Mouse (Mus musculus) midbrain, embryonic 11.5 days (tissue): Measurements from ENCODE around the gene Matn4. TPM values are rescaled to one million over a fixed set of nuclear protein-coding genes. Genes with fewer than 3 reads are reported as not detected.

ENCODE experiments used
- ATAC-seq: fragments of 200-750 bp; cut with Nextera tagmentation; 2 replicates; pipeline ENCODE4 v1.8.0; 2017; ENCODE audit warnings: moderate TSS enrichment, moderate library complexity; ENCODE audit not compliant: low FRiP score
- DNase-seq: peaks from one replicate; pipeline ENCODE4 v3.0.0; 2015; ENCODE audit warnings: low spot score; ENCODE audit errors: missing footprints
- H3K27ac ChIP-seq: fragments of 300-500 bp; sonication (generic); 2 replicates; pipeline ENCODE4 v1.5.1; 2014; ENCODE audit warnings: low read depth, low read length
- H3K27me3 ChIP-seq: fragments of 300-500 bp; sonication (generic); 2 replicates; pipeline ENCODE4 v1.6.1; 2014; ENCODE audit warnings: mild to moderate bottlenecking, low read length, moderate library complexity, mixed read lengths; ENCODE audit not compliant: control insufficient read depth, insufficient read depth
- H3K36me3 ChIP-seq: fragments of 300-500 bp; sonication (generic); 2 replicates; pipeline ENCODE4 v1.6.1; 2014; ENCODE audit warnings: mild to moderate bottlenecking, low read length, moderate library complexity, mixed read lengths; ENCODE audit not compliant: control insufficient read depth, insufficient read depth
- H3K4me1 ChIP-seq: fragments of 300-500 bp; sonication (generic); 2 replicates; pipeline ENCODE4 v1.6.1; 2014; ENCODE audit warnings: low read length; ENCODE audit not compliant: control insufficient read depth, insufficient read depth
- H3K4me2 ChIP-seq: fragments of 300-500 bp; sonication (generic); 2 replicates; pipeline ENCODE4 v1.6.1; 2014; ENCODE audit warnings: mild to moderate bottlenecking, moderate library complexity
- H3K4me3 ChIP-seq: fragments of 300-500 bp; sonication (generic); 2 replicates; pipeline ENCODE4 v1.5.1; 2014; ENCODE audit warnings: low read depth, low read length
- H3K9ac ChIP-seq: fragments of 300-500 bp; sonication (generic); 2 replicates; pipeline ENCODE4 v1.6.1; 2014; ENCODE audit warnings: low read length
- H3K9me3 ChIP-seq: fragments of 300-500 bp; sonication (generic); 2 replicates; pipeline ENCODE4 v1.6.1; 2016; ENCODE audit warnings: low read length; ENCODE audit not compliant: control insufficient read depth
- WGBS: fragments of 180-500 bp; shearing (Covaris S2); extraction: QIAGEN DNeasy Blood & Tissue Kit; methylation state at CpG from one replicate; pipeline ENCODE4 v1.1.7; 2014; 5-methylcytosine and 5-hydroxymethylcytosine counted together
- polyA plus RNA-seq: library from polyadenylated mRNA; unstranded; fragments of >200 nt; fragmentation: Nextera tagmentation; extraction: Ambion mirVana; gene quantifications from 2 replicates; pipeline ENCODE4 v1.2.1, GENCODE M21; 2014

Matn4 gene
- polyA plus RNA-seq, 1 experiment from 2014 or later = 0.10 TPM

GRCm38 (mm10) chr2:164405519-164405918 is 559 bp upstream of the Matn4 start:
- Histone ChIP-seq H3K9me3 (no peaks in the 10 kb centered on the region), H3K36me3 (no peaks in the 10 kb centered on the region), H3K27ac (no peak overlapping the region), H3K4me1 (peaks cover 5% of the 10 kb centered on the region; the same call in 1 of the 2 replicates), H3K4me2 (no peak overlapping the region), H3K27me3 (peaks cover 86% of the 10 kb centered on the region), H3K4me3 (no peak overlapping the region), H3K9ac (no peak overlapping the region)
- 33% methylated on average over 5 of the region's 5 CpGs for WGBS
- ATAC-seq (no peak), DNase-seq (no peak)

GRCm38 (mm10) chr2:164404082-164404990 is 624 bp downstream of the Matn4 start:
- DNase-seq (peak; percentile 88), ATAC-seq (no peak)
- peak overlapping the region; percentile 33 for H3K4me2 ChIP-seq
- H3K9ac ChIP-seq = peak overlapping the region; percentile 14; the same call in 1 of the 2 replicates
- no peaks in the 10 kb centered on the region for H3K9me3 ChIP-seq
- no peak overlapping the region for H3K27ac ChIP-seq
- H3K27me3 ChIP-seq = peaks cover 95% of the 10 kb centered on the region
- H3K4me3 ChIP-seq = peak overlapping the region; percentile 12
- peaks cover 5% of the 10 kb centered on the region; the same call in 1 of the 2 replicates for H3K4me1 ChIP-seq
- H3K36me3 ChIP-seq = no peaks in the 10 kb centered on the region
- WGBS = 2% methylated on average over 45 of the region's 49 CpGs

- 10% methylated on average over 14 of the region's 14 CpGs for WGBS
- Histone ChIP-seq H3K36me3 (no peaks in the 10 kb centered on the region), H3K4me2 (no peak overlapping the region), H3K4me1 (peaks cover 5% of the 10 kb centered on the region; the same call in 1 of the 2 replicates), H3K9me3 (no peaks in the 10 kb centered on the region), H3K27me3 (peaks cover 90% of the 10 kb centered on the region), H3K9ac (no peak overlapping the region), H3K27ac (no peak overlapping the region), H3K4me3 (no peak overlapping the region)
- ATAC-seq = no peak; the same call in 1 of the 2 replicates
- no peak for DNase-seq
These were observed 1.4 kb downstream of the Matn4 start for GRCm38 (mm10) chr2:164403396-164404081.

- Histone ChIP-seq H3K27ac (no peak within 1 kb of the TSS), H3K27me3 (peaks cover 83% of the 10 kb centered on the region), H3K9me3 (no peaks in the 10 kb centered on the region), H3K36me3 (no peaks in the 10 kb centered on the region), H3K4me1 (peaks cover 5% of the 10 kb centered on the region; the same call in 1 of the 2 replicates), H3K9ac (no peak within 1 kb of the TSS), H3K4me3 (no peak within 1 kb of the TSS), H3K4me2 (no peak within 1 kb of the TSS)
- ATAC-seq (peak; percentile 47; the same call in 1 of the 2 replicates), DNase-seq (peak; percentile 98)
- WGBS = 4% methylated on average over 17 of the region's 17 CpGs
These were observed 2.1 kb downstream of the Matn4 start, which contains the start of gene Rbpjl for GRCm38 (mm10) chr2:164402906-164403305. Rbpjl (plus strand) TSS chr2:164403141.

- H3K27ac ChIP-seq = no peak overlapping the region
- WGBS = 77% methylated on average over 12 of the region's 12 CpGs
- H3K27me3 ChIP-seq = peaks cover 26% of the 10 kb centered on the region
- H3K4me1 ChIP-seq = no peaks in the 10 kb centered on the region; the same call in 1 of the 2 replicates
- DNase-seq = no peak
- H3K9me3 ChIP-seq = no peaks in the 10 kb centered on the region
- H3K36me3 ChIP-seq = no peaks in the 10 kb centered on the region
- no peak overlapping the region for H3K4me2 ChIP-seq
- no peak overlapping the region for H3K4me3 ChIP-seq
- no peak overlapping the region for H3K9ac ChIP-seq
- no peak for ATAC-seq
These were observed 8.0 kb downstream of the Matn4 start for GRCm38 (mm10) chr2:164396911-164397310.

- H3K36me3 ChIP-seq = no peaks in the 10 kb centered on the region
These were observed 8.9 kb downstream of the Matn4 start for GRCm38 (mm10) chr2:164396076-164396475.

GRCm38 (mm10) chr2:164393126-164393525 is 11.8 kb downstream of the Matn4 start:
- Histone ChIP-seq H3K27me3 (peaks cover 16% of the 10 kb centered on the region), H3K27ac (no peak overlapping the region), H3K36me3 (no peaks in the 10 kb centered on the region), H3K4me1 (peaks cover 6% of the 10 kb centered on the region; the same call in 1 of the 2 replicates), H3K4me3 (no peak overlapping the region), H3K9ac (no peak overlapping the region), H3K9me3 (no peaks in the 10 kb centered on the region), H3K4me2 (no peak overlapping the region)
- DNase-seq (peak; percentile 75), ATAC-seq (no peak)
- WGBS = 81% methylated on average over 29 of the region's 29 CpGs

More at GRCm38 (mm10) chr2:164396076-164396475, 8.9 kb downstream of the Matn4 start:
- H3K4me1 ChIP-seq = no peaks in the 10 kb centered on the region; the same call in 1 of the 2 replicates
- DNase-seq (no peak), ATAC-seq (no peak)
- no peak overlapping the region for H3K4me2 ChIP-seq
- peaks cover 18% of the 10 kb centered on the region for H3K27me3 ChIP-seq
- H3K4me3 ChIP-seq = no peak overlapping the region
- no peak overlapping the region for H3K27ac ChIP-seq
- 90% methylated on average over 7 of the region's 7 CpGs for WGBS
- H3K9ac ChIP-seq = no peak overlapping the region
- no peaks in the 10 kb centered on the region for H3K9me3 ChIP-seq

- WGBS = 0% methylated on average over 30 of the region's 30 CpGs
- Histone ChIP-seq H3K27ac (no peak overlapping the region), H3K4me1 (peaks cover 11% of the 10 kb centered on the region), H3K4me2 (peak overlapping the region; percentile 64), H3K9ac (peak overlapping the region; percentile 54), H3K4me3 (peak overlapping the region; percentile 38), H3K9me3 (no peaks in the 10 kb centered on the region), H3K36me3 (no peaks in the 10 kb centered on the region), H3K27me3 (peaks cover 31% of the 10 kb centered on the region)
- peak; percentile 72 for ATAC-seq
- DNase-seq = peak; percentile 100
These were observed 15.5 kb downstream of the Matn4 start for GRCm38 (mm10) chr2:164389499-164389898.
